Mouse (Mus musculus) forebrain, embryonic 13.5 days (tissue): ENCODE measurements around the gene Cep128. TPM values are rescaled to one million over a fixed set of nuclear protein-coding genes. Genes with fewer than 3 reads are reported as not detected.
"Not testable (repeated sequence)": the region's sequence is repeated elsewhere in the genome, so short reads cannot be mapped to it uniquely, and the experiment has no call there.

Experiments used
- ATAC-seq: fragments of 200-750 bp; cut with Nextera tagmentation; 2 replicates; pipeline ENCODE4 v1.8.0; 2017
- H3K27ac ChIP-seq: fragments of 300-500 bp; sonication (generic); 2 replicates; pipeline ENCODE4 v1.5.1; 2015; ENCODE audit warnings: inconsistent platforms, mild to moderate bottlenecking, moderate library complexity
- H3K27me3 ChIP-seq: fragments of 300-500 bp; sonication (generic); 2 replicates; pipeline ENCODE4 v1.6.1; 2015; ENCODE audit warnings: mild to moderate bottlenecking, inconsistent platforms
- H3K36me3 ChIP-seq: fragments of 300-500 bp; sonication (generic); 2 replicates; pipeline ENCODE4 v1.6.1; 2015; ENCODE audit warnings: mild to moderate bottlenecking, inconsistent platforms; ENCODE audit not compliant: poor library complexity, severe bottlenecking
- H3K4me1 ChIP-seq: fragments of 300-500 bp; sonication (generic); 2 replicates; pipeline ENCODE4 v1.6.1; 2015; ENCODE audit warnings: inconsistent platforms
- H3K4me2 ChIP-seq: fragments of 300-500 bp; sonication (generic); 2 replicates; pipeline ENCODE4 v1.6.1; 2015; ENCODE audit warnings: inconsistent platforms, mild to moderate bottlenecking, moderate library complexity
- H3K4me3 ChIP-seq: fragments of 300-500 bp; sonication (generic); 2 replicates; pipeline ENCODE4 v1.5.1; 2015; ENCODE audit warnings: mild to moderate bottlenecking, inconsistent platforms
- H3K9ac ChIP-seq: fragments of 300-500 bp; sonication (generic); 2 replicates; pipeline ENCODE4 v1.6.1; 2015; ENCODE audit warnings: mild to moderate bottlenecking, inconsistent platforms
- H3K9me3 ChIP-seq: fragments of 300-500 bp; sonication (generic); replicated peaks from 2 replicates; pipeline ENCODE4 v1.6.1; 2016; ENCODE audit warnings: inconsistent platforms
- WGBS: fragments of 180-500 bp; shearing (Covaris S2); methylation state at CpG from one replicate; pipeline ENCODE4 v1.1.7; 2015; 5-methylcytosine and 5-hydroxymethylcytosine counted together
- polyA plus RNA-seq: library from polyadenylated mRNA; unstranded; fragments of >200 nt; fragmentation: Nextera tagmentation; extraction: Ambion mirVana; gene quantifications from 2 replicates; pipeline ENCODE4 v1.2.1, GENCODE M21; 2015

The Cep128 gene
- polyA plus RNA-seq, 1 experiment from 2014 or later = 8.9 TPM

DNA sequence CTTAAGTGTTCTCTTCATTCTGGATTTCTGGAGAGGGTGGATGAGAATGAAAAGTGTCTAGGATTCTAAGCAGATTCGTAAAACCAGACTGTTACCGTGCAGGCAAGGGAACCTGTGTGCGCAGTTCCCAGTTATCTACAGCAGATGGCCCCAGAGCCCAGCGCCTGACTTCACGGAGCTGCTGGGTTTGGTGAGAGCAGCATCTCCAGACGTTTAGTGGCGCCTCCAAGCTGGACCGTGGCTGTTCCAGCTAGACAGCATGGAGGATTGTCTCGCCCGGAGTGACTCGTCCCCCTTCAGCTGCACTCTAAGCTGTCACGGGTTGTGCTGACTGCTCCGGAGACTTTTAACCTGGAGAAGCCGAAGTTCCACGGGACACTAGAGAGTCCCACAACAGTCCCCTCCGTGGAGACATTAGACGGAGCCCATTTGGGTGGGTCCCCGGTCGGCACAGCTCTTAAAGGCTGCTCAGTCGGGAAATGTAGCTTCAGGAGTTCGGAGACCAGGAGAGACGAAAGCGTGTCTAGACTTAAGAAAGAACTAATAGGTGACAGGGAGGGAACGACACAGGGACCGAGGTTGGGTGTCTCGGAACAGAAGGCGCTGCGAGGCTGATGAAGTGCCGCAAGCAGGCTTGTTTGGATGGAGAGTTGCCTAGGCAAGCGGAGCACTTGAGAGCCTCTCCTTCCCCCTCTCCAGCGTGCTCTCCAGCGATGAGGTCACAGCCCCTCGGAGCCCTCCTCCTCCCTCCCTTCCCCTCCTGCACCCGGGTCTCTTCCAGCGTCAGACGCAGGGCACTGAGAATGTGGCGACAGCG is 16.2 kb upstream of the Cep128 start:
- H3K27me3 ChIP-seq = peaks cover 26% of the 10 kb centered on the region; the same call in 1 of the 2 replicates
- no peak overlapping the region for H3K27ac ChIP-seq
- H3K9me3 ChIP-seq = no peaks in the 10 kb centered on the region
- ATAC-seq = peak; percentile 95
- H3K4me3 ChIP-seq = peak overlapping the region; percentile 49
- WGBS = 0% methylated on average over 38 of the region's 38 CpGs
- H3K9ac ChIP-seq = peak overlapping the region; percentile 62
- H3K4me1 ChIP-seq = peaks cover 17% of the 10 kb centered on the region
- no peaks in the 10 kb centered on the region for H3K36me3 ChIP-seq
- H3K4me2 ChIP-seq = peak overlapping the region; percentile 91

- Histone ChIP-seq H3K4me1 (peaks cover 6% of the 10 kb centered on the region), H3K4me2 (peak overlapping the region; percentile 91), H3K4me3 (peak overlapping the region; percentile 56), H3K36me3 (no peaks in the 10 kb centered on the region), H3K27ac (no peak overlapping the region), H3K9me3 (no peaks in the 10 kb centered on the region), H3K9ac (peak overlapping the region; percentile 67), H3K27me3 (no peaks in the 10 kb centered on the region)
- 5% methylated on average over 22 of the region's 22 CpGs for WGBS
- peak; percentile 67 for ATAC-seq
Measured at GRCm38 (mm10) chr12:91383516-91384264, 519 bp downstream of the Cep128 start.

DNA sequence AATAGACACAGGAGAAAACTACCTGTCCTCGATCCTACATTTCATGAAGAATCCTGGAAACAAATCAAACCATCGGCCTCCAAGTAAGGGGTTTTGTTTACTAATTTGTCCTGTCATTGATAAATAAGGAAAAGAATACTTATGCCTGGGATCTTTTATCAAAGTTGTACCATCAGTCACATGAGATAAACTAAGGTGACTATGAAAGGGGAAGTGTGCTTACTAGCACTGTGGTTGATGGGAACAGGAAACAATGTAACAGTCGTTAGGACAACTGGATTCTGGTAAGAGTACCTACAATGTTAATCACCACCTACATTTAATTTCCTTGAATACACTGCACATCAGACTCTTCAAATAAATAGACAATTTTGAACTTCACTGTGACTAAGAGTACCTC is 15.0 kb downstream of the Cep128 start:
- Histone ChIP-seq H3K27me3 (no peaks in the 10 kb centered on the region), H3K36me3 (peaks cover 8% of the 10 kb centered on the region), H3K9ac (no peak overlapping the region), H3K4me3 (no peak overlapping the region), H3K4me2 (no peak overlapping the region), H3K9me3 (0 out of 2 replicates have a peak, but pooled peaks cover 5% of the 10 kb centered on the region), H3K27ac (no peak overlapping the region), H3K4me1 (no peaks in the 10 kb centered on the region)
- ATAC-seq = no peak
- WGBS = 90% methylated on average over 3 of the region's 3 CpGs

DNA sequence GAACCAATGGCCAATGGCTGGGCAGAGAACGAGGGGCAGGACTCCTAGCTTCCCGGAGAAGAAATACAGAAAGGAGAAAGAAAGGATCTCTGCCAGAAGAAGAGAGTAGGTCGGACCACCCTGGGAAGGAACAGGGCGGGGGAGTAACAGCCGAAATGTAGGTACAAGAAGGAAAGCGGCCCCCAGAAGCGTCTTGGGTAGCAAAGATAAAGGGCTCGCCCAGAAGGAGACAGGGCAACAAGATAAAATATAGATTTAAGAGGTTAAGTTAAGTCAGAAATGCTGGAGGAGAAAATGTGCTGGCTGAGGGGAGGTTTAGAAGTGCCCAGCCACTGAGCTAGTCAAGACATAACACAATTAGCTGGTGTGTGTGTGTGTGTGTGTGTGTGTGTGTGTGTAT is 30.4 kb downstream of the Cep128 start:
- no peak overlapping the region for H3K9ac ChIP-seq
- H3K4me2 ChIP-seq = no peak overlapping the region
- WGBS = 70% methylated on average over 8 of the region's 8 CpGs
- H3K27ac ChIP-seq = no peak overlapping the region
- no peaks in the 10 kb centered on the region for H3K27me3 ChIP-seq
- ATAC-seq = no peak
- no peaks in the 10 kb centered on the region for H3K9me3 ChIP-seq
- H3K36me3 ChIP-seq = no peaks in the 10 kb centered on the region
- H3K4me3 ChIP-seq = no peak overlapping the region
- H3K4me1 ChIP-seq = no peaks in the 10 kb centered on the region

- not testable (repeated sequence) for H3K36me3 ChIP-seq, H3K9me3 ChIP-seq, H3K9ac ChIP-seq, ATAC-seq, H3K4me2 ChIP-seq, H3K4me3 ChIP-seq, H3K27me3 ChIP-seq, H3K4me1 ChIP-seq, H3K27ac ChIP-seq
- 95% methylated on average over 13 of the region's 13 CpGs for WGBS
Measured at GRCm38 (mm10) chr12:91338656-91339055, 45.6 kb downstream of the Cep128 start.

DNA sequence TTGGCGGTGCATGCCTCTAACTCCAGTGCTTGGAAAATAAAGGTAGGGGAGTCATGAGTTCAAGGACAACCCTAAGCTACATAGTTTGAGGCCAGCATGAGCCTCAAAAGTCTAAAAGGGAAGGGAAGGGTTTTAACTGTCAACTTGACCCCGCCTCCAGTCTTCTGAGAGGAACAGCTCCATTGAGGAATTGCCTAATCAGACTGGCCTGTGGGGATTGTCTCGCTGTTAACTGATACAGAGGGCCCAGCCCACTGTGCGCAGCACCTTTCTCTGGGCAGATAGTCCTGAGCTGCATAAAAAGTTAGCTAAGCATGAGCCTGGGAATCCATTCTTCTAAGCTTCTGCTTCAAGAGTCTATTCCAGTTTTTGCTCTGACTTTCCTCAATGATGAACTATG is 56.7 kb downstream of the Cep128 start:
- no peak for ATAC-seq
- Histone ChIP-seq H3K4me2 (no peak overlapping the region), H3K4me3 (no peak overlapping the region), H3K27ac (no peak overlapping the region), H3K4me1 (no peaks in the 10 kb centered on the region), H3K36me3 (no peaks in the 10 kb centered on the region), H3K9ac (no peak overlapping the region), H3K9me3 (no peaks in the 10 kb centered on the region), H3K27me3 (no peaks in the 10 kb centered on the region)
- WGBS = 68% methylated on average over 4 of the region's 4 CpGs

- Histone ChIP-seq H3K27me3 (no peaks in the 10 kb centered on the region), H3K4me3 (no peak overlapping the region), H3K27ac (no peak overlapping the region), H3K36me3 (no peaks in the 10 kb centered on the region), H3K4me1 (no peaks in the 10 kb centered on the region), H3K9ac (no peak overlapping the region), H3K9me3 (no peaks in the 10 kb centered on the region), H3K4me2 (no peak overlapping the region)
- peak; percentile 87 for ATAC-seq
- 26% methylated on average over 6 of the region's 6 CpGs for WGBS
Measured at GRCm38 (mm10) chr12:91326104-91326503, 58.1 kb downstream of the Cep128 start.

GRCm38 (mm10) chr12:91315026-91315425 is 69.2 kb downstream of the Cep128 start:
- no peak overlapping the region for H3K9ac ChIP-seq
- H3K4me1 ChIP-seq = no peaks in the 10 kb centered on the region
- H3K36me3 ChIP-seq = no peaks in the 10 kb centered on the region
- no peak overlapping the region for H3K4me2 ChIP-seq
- H3K4me3 ChIP-seq = no peak overlapping the region
- ATAC-seq = no peak
- H3K27ac ChIP-seq = no peak overlapping the region
- no peaks in the 10 kb centered on the region for H3K9me3 ChIP-seq
- no peaks in the 10 kb centered on the region for H3K27me3 ChIP-seq
- 93% methylated on average over 7 of the region's 7 CpGs for WGBS

DNA sequence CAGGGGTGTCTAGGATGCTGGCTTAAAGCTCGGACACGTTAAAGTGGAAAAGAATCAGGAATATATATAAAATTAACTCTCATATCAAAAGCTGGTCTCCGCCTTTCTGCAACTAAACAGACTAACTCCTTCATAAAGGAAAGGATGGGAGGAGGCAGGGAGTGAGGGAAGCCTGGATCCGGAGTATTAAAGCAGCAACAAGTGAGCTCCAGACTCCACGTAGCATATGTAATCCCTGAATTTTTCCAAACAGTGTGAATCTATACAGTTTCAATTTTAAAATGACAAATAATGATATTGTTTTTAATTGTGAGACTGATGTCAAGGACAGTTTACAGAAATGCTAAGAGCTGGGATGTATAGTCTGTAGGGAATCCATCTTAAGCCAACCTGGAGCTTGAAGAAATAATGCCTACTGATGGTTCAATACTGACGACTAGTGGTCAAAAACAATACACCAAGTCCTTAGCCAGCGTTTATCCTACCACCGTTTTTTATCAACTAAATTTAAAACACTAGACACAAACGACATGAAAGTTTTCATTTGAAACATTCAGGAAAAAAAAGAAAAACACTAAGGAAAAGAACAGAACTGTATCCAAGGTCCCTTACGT is 70.1 kb downstream of the Cep128 start:
- no peak overlapping the region for H3K27ac ChIP-seq
- peak; percentile 81 for ATAC-seq
- 51% methylated on average over 10 of the region's 10 CpGs for WGBS

DNA sequence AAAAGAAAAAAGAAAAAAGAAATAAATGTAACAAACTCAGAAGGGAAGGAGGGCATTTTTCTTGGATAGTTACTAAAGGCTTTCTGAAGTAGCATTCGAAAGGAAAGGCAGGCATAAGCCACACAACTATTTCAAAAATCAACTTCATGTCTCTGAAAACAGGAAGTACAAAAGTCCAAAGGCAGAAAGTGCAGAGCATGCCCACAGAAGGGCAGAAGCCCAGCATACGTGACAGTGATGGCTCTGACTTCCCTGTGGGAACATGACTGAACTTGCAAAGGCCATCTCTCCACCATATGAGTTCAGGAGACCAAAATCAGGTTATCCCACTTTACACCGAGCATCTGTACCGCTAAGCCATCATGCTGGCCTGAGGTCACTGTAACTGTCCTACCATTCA is 71.6 kb downstream of the Cep128 start:
- H3K27me3 ChIP-seq = no peaks in the 10 kb centered on the region
- H3K27ac ChIP-seq = no peak overlapping the region
- ATAC-seq = no peak
- H3K4me3 ChIP-seq = no peak overlapping the region
- H3K4me1 ChIP-seq = no peaks in the 10 kb centered on the region
- no peak overlapping the region for H3K9ac ChIP-seq
- no peaks in the 10 kb centered on the region for H3K9me3 ChIP-seq
- H3K36me3 ChIP-seq = no peaks in the 10 kb centered on the region
- H3K4me2 ChIP-seq = no peak overlapping the region
- 89% methylated on average over 4 of the region's 4 CpGs for WGBS

More for the DNA sequence above, 70.1 kb downstream of the Cep128 start:
- H3K9me3 ChIP-seq = no peaks in the 10 kb centered on the region
- H3K4me3 ChIP-seq = no peak overlapping the region
- H3K4me1 ChIP-seq = no peaks in the 10 kb centered on the region
- no peaks in the 10 kb centered on the region for H3K27me3 ChIP-seq
- no peak overlapping the region for H3K9ac ChIP-seq
- no peaks in the 10 kb centered on the region for H3K36me3 ChIP-seq
- no peak overlapping the region for H3K4me2 ChIP-seq

GRCm38 (mm10) chr12:91307733-91308132 is 76.5 kb downstream of the Cep128 start:
- H3K27ac ChIP-seq = no peak overlapping the region
- H3K4me3 ChIP-seq = no peak overlapping the region
- no peaks in the 10 kb centered on the region for H3K9me3 ChIP-seq
- 92% methylated on average over 3 of the region's 3 CpGs for WGBS
- H3K4me2 ChIP-seq = no peak overlapping the region
- no peak overlapping the region for H3K9ac ChIP-seq
- no peaks in the 10 kb centered on the region for H3K27me3 ChIP-seq
- no peaks in the 10 kb centered on the region for H3K4me1 ChIP-seq
- H3K36me3 ChIP-seq = no peaks in the 10 kb centered on the region
- no peak for ATAC-seq

- no peaks in the 10 kb centered on the region for H3K9me3 ChIP-seq
- H3K4me2 ChIP-seq = no peak overlapping the region
- H3K27me3 ChIP-seq = no peaks in the 10 kb centered on the region
- H3K4me1 ChIP-seq = no peaks in the 10 kb centered on the region
- WGBS = 91% methylated on average over 7 of the region's 7 CpGs
- H3K27ac ChIP-seq = no peak overlapping the region
- no peak for ATAC-seq
- no peak overlapping the region for H3K9ac ChIP-seq
- H3K4me3 ChIP-seq = no peak overlapping the region
- H3K36me3 ChIP-seq = no peaks in the 10 kb centered on the region
Measured at GRCm38 (mm10) chr12:91305769-91306168, 78.4 kb downstream of the Cep128 start.
